Mouse (Mus musculus): Measurements from ENCODE around the gene Vwa5b2. TPM values are rescaled to one million over a fixed set of nuclear protein-coding genes. Genes with fewer than 3 reads are reported as not detected.

Vwa5b2 gene
- polyA plus RNA-seq, 1 experiment from 2014 or later: 1.7 TPM

DNA sequence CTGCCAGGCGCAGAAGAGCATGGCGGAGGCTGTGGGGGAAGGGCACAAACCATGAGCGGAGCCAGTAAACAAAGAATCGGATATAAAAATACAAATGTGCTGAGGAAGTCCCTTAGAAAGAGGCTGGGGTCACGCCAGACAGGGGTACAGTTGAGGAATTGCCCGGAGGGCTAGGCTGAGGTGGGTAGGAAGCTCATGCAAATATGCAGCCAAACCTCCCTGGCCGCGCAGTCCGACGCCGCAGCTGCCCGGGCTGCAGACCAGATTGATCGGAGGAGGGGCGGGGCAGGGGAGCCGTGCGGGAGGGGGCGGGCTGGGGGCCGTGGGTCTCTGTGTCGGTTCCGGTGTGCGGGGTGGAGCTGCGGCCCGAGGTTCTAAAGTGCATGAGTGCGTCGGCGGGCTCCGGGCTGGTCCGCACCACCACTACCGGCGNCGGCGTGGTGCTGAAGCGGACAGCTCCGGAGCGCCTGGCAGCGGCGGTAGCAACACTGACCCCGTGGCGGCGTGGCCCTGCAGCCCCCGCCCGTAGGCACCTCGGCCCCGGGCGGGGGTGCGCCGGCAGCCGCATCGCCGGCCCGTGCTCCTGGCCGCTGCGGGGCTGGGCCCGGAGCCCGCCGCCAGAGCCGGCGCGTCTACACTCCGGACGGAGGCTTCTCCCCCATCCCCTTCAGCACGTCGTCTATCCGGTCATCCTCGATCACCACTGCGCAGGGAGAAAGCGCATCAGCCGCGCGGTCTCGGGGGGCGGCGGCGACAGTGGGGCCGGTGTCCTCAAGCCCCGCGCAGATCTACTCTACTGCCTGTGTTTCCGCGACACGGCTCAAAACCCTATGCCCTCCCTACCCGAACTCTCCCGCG is 30.5 kb downstream of the Vwa5b2 start:
- WGBS: 2% methylated on average over 82 of the region's 83 CpGs
- DNase-seq (ENCODE audit: low spot score): peak; percentile 68
- Histone ChIP-seq H3K9me3 (replicated peaks) (no peaks in the 10 kb centered on the region), H3K4me1 (peaks cover 45% of the 10 kb centered on the region), H3K4me3 (peak overlapping the region; percentile 86), H3K27me3 (ENCODE audit: low read depth, poor library complexity, severe bottlenecking) (peaks cover 27% of the 10 kb centered on the region), H3K27ac (replicated peaks) (peak overlapping the region; percentile 95), H3K36me3 (peaks cover 20% of the 10 kb centered on the region)

- WGBS: 0% methylated on average over 9 of the region's 9 CpGs
- peaks cover 45% of the 10 kb centered on the region for H3K4me1 ChIP-seq
- H3K36me3 ChIP-seq: peaks cover 20% of the 10 kb centered on the region
- peak overlapping the region; percentile 95 for H3K27ac ChIP-seq (replicated peaks)
- peak overlapping the region; percentile 86 for H3K4me3 ChIP-seq
- H3K9me3 ChIP-seq (replicated peaks): no peaks in the 10 kb centered on the region
- no peak for DNase-seq (ENCODE audit: low spot score)
- peaks cover 27% of the 10 kb centered on the region for H3K27me3 ChIP-seq (ENCODE audit: low read depth, poor library complexity, severe bottlenecking)
Observed at GRCm38 (mm10) chr16:20620399-20620735, 31.1 kb downstream of the Vwa5b2 start.

DNA sequence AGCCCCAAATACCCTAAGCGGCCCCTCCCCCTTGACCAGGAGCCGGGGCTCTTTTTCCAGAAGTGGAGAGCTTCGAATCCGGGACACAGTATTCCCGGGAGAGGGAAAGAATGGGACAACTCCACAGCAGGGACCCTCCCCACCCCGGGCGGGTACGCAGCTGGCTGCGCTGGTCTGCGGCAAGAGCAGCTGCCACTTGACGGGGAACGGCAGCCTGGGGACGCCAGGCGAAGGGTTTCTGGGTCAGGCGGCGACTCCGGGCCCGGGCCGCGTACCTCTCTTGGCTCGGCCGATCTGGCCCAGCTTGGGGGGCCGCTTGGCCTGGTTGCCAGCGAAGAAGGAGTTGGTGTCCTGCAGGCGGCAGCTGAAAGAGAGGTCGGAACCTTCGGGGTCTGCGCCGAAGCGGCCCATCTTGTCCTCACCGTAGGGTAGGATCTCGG is 31.5 kb downstream of the Vwa5b2 start:
- Histone ChIP-seq H3K27ac (replicated peaks) (peak overlapping the region; percentile 95), H3K4me3 (peak overlapping the region; percentile 86), H3K27me3 (ENCODE audit: low read depth, poor library complexity, severe bottlenecking) (peaks cover 27% of the 10 kb centered on the region), H3K36me3 (peaks cover 20% of the 10 kb centered on the region), H3K4me1 (peaks cover 45% of the 10 kb centered on the region), H3K9me3 (replicated peaks) (no peaks in the 10 kb centered on the region)
- WGBS: under 1% methylated on average over 32 of the region's 32 CpGs
- DNase-seq (ENCODE audit: low spot score): peak; percentile 77

DNA sequence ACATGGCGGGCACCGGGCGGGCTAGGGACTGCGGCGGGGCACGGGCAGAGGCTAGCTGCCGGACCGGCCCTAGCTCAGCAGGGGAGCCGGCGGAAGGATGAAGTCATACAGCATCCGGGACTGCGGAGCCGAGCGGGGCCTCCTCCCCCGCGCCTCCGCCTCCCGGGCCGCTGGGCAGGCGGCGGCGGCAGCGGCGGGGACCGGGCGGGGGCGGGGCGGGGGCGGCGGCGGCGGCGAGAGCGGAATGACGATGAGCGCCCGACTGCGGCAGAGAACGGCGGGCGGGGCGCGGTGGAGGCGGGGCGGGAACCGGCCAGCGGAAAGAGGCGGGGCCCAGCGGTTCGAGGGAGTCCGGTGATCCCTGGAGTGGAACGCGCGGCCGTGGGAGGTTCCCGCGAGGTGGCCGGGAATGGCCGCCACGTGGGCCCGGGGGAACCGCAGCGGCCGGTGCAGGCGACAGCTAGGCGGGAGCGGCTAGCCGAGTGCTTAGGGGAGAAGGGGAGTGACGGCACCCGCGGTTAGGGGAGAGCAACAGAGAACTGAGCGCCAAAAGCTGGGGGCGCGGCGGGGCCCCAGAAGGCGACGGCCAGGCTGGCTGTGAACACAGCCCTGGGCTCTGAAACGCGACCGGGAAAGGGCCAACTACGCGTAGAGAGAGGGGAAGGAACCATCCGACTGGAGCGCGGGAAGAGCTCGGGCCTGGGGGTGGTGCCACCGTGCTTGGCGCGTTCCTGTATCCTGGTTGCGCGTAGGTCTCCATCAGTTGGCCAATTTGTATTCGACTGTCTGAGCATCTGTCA is 32.1 kb downstream of the Vwa5b2 start, which contains the start of gene Camk2n2:
Gene Camk2n2, minus strand, starts transcription at position 97 of the 800 bp plus-strand sequence.
- peak within 1 kb of the TSS; percentile 95 for H3K27ac ChIP-seq (replicated peaks)
- no peaks in the 10 kb centered on the region for H3K9me3 ChIP-seq (replicated peaks)
- WGBS: under 1% methylated on average over 85 of the region's 92 CpGs
- H3K4me3 ChIP-seq: peak within 1 kb of the TSS; percentile 86
- peaks cover 27% of the 10 kb centered on the region for H3K27me3 ChIP-seq (ENCODE audit: low read depth, poor library complexity, severe bottlenecking)
- H3K4me1 ChIP-seq: peaks cover 45% of the 10 kb centered on the region
- DNase-seq (ENCODE audit: low spot score): peak; percentile 77
- H3K36me3 ChIP-seq: peaks cover 16% of the 10 kb centered on the region

DNA sequence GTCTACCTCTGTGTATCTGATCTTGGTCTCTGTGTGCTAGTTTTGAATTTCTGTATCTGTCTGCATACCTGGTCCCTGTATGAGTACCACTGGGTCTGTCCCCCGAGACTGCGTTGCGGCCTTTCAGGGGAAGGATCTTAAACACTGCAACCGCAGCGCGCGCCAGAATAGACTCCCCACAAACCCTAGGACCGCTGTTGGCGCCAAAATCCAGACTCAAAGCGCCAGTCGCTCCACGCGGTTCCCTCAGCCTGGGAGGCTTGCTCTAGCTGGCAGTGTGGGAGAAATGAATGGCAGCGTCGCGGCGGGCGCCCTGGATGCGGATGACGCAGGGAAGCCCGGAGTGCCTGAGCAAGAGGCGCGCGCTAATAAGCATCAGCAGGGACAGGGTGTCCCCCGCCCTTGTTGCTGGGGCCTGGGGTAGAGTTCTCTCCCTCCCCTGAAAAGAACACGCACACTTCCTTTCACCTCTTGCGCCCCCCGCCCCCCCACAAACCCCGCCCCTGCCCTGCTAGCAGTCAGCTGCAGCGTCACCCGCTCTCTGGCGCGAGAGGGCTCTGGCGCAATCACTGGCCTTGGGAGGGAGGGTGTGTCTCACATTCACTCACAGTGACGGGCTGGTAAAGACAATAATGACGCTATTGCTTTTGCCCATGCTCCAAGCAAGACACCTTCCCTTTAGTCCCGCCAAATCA is 32.9 kb downstream of the Vwa5b2 start:
- Histone ChIP-seq H3K36me3 (peaks cover 15% of the 10 kb centered on the region), H3K4me1 (peaks cover 45% of the 10 kb centered on the region), H3K27ac (replicated peaks) (peak overlapping the region; percentile 95), H3K27me3 (ENCODE audit: low read depth, poor library complexity, severe bottlenecking) (peaks cover 27% of the 10 kb centered on the region), H3K4me3 (peak overlapping the region; percentile 86), H3K9me3 (replicated peaks) (no peaks in the 10 kb centered on the region)
- under 1% methylated on average over 35 of the region's 37 CpGs for WGBS
- DNase-seq (ENCODE audit: low spot score): peak; percentile 78

DNA sequence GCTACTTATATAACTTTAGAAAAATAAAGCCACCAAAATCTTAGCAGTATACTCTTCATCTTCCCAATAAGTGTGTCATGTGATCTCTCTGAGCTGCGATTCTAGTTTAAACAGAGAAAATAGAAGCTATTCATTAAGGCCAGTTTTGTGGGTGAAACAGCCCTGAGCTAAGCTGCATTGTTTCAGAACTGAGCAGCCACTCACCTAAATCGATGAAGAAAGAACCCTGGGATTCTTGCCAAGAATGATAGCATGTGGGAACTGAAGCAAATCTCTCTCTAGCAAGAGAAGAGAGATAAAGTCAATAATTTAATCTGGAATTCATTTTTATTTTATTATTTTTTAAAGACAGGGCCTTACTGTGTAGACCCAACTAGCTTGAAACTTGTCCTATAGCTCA is 33.9 kb downstream of the Vwa5b2 start:
- 63% methylated on average over 2 of the region's 2 CpGs for WGBS
- no peak for DNase-seq (ENCODE audit: low spot score)

DNA sequence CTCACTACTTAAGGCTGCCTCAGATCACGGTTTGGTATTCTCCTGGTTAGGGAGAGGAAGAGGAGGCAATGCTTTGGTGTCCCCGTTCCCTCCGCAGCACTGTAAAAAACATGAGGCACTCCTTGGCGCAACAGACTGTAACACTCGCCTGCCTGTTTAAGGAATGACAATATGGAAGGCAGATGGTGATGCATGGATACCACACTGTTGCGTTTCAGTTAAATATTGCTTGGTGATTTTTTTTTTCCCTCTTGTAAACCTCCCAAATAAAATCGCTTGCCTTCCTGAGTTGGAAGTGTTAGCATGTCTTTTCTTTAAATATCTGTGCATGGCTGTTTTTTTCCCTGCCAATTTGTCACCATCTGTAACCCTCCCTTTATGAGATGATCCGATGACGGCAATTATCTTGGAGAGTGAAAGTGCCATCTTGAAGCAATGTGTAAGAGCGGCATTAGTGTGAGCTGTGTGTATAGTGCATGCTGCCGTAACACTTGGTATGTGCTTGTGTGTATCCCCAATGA is 39.7 kb downstream of the Vwa5b2 start:
- H3K36me3 ChIP-seq: 0 out of 2 replicates have a peak, but pooled peaks cover 6% of the 10 kb centered on the region
- H3K27me3 ChIP-seq (ENCODE audit: low read depth, poor library complexity, severe bottlenecking): peaks cover 32% of the 10 kb centered on the region
- H3K27ac ChIP-seq (replicated peaks): no peak overlapping the region
- WGBS: 61% methylated on average over 11 of the region's 11 CpGs
- no peak for DNase-seq (ENCODE audit: low spot score)
- H3K4me1 ChIP-seq: peaks cover 18% of the 10 kb centered on the region
- peak overlapping the region; percentile 76; the same call in 1 of the 2 replicates for H3K4me3 ChIP-seq
- no peaks in the 10 kb centered on the region for H3K9me3 ChIP-seq (replicated peaks)

More for the DNA sequence above, 33.9 kb downstream of the Vwa5b2 start:
- Histone ChIP-seq H3K4me1 (peaks cover 45% of the 10 kb centered on the region), H3K9me3 (replicated peaks) (no peaks in the 10 kb centered on the region), H3K4me3 (no peak overlapping the region), H3K27ac (replicated peaks) (no peak overlapping the region), H3K36me3 (peaks cover 7% of the 10 kb centered on the region; the same call in 1 of the 2 replicates), H3K27me3 (ENCODE audit: low read depth, poor library complexity, severe bottlenecking) (peaks cover 28% of the 10 kb centered on the region)

- DNase-seq (ENCODE audit: low spot score): peak; percentile 58
Observed at GRCm38 (mm10) chr16:20629731-20630634, 40.7 kb downstream of the Vwa5b2 start, which contains the start of gene Ece2. Ece2 (plus strand) TSS chr16:20629828.

DNA sequence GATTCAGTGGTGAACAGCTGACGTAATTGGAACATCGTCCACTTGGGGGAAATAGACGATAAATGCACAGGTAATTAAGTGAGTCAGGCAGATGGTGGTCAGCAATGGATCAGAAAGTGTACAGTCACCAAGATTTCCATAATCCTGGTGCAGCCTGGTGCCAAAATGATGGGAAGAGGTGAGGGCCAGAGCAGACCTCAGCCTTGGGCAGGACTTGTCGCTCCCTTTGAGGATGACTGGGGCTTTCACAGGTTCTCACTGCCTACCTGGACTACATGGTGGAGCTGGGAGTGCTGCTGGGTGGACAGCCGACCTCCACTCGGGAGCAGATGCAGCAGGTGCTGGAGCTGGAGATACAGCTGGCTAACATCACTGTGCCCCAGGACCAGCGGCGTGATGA is 48.1 kb downstream of the Vwa5b2 start:
- no peak for DNase-seq (ENCODE audit: low spot score)
- Histone ChIP-seq H3K9me3 (replicated peaks) (no peaks in the 10 kb centered on the region), H3K4me1 (0 out of 2 replicates have a peak, but pooled peaks cover 3% of the 10 kb centered on the region), H3K36me3 (0 out of 2 replicates have a peak, but pooled peaks cover 4% of the 10 kb centered on the region), H3K27ac (replicated peaks) (no peak overlapping the region), H3K4me3 (no peak overlapping the region), H3K27me3 (ENCODE audit: low read depth, poor library complexity, severe bottlenecking) (no peaks in the 10 kb centered on the region)
- 86% methylated on average over 8 of the region's 8 CpGs for WGBS

More at GRCm38 (mm10) chr16:20629731-20630634, 40.7 kb downstream of the Vwa5b2 start, which contains the start of gene Ece2:
- Histone ChIP-seq H3K9me3 (replicated peaks) (no peaks in the 10 kb centered on the region), H3K27ac (replicated peaks) (peak within 1 kb of the TSS; percentile 87), H3K4me1 (peaks cover 18% of the 10 kb centered on the region), H3K36me3 (0 out of 2 replicates have a peak, but pooled peaks cover 6% of the 10 kb centered on the region), H3K4me3 (peak within 1 kb of the TSS; percentile 76), H3K27me3 (ENCODE audit: low read depth, poor library complexity, severe bottlenecking) (peaks cover 32% of the 10 kb centered on the region)
- WGBS: 8% methylated on average over 54 of the region's 54 CpGs

GRCm38 (mm10) chr16:20638367-20638766 is 49.1 kb downstream of the Vwa5b2 start:
- WGBS: 83% methylated on average over 8 of the region's 8 CpGs
- Histone ChIP-seq H3K9me3 (replicated peaks) (no peaks in the 10 kb centered on the region), H3K27ac (replicated peaks) (no peak overlapping the region), H3K4me3 (no peak overlapping the region), H3K27me3 (ENCODE audit: low read depth, poor library complexity, severe bottlenecking) (no peaks in the 10 kb centered on the region), H3K4me1 (0 out of 2 replicates have a peak, but pooled peaks cover 3% of the 10 kb centered on the region), H3K36me3 (no peaks in the 10 kb centered on the region)
- DNase-seq (ENCODE audit: low spot score): no peak

GRCm38 (mm10) chr16:20642161-20642560 is 52.9 kb downstream of the Vwa5b2 start:
- no peaks in the 10 kb centered on the region for H3K27me3 ChIP-seq (ENCODE audit: low read depth, poor library complexity, severe bottlenecking)
- DNase-seq (ENCODE audit: low spot score): peak; percentile 73
- H3K4me1 ChIP-seq: 0 out of 2 replicates have a peak, but pooled peaks cover 3% of the 10 kb centered on the region
- no peaks in the 10 kb centered on the region for H3K36me3 ChIP-seq
- no peak overlapping the region for H3K4me3 ChIP-seq
- no peaks in the 10 kb centered on the region for H3K9me3 ChIP-seq (replicated peaks)
- H3K27ac ChIP-seq (replicated peaks): no peak overlapping the region
- WGBS: 6% methylated on average over 8 of the region's 8 CpGs

Data from midbrain, embryonic 10.5 days (tissue).